Mouse (Mus musculus) liver, adult 2 months (tissue): ENCODE measurements around the gene B4galnt1.

Experiments
- CTCF ChIP-seq: fragments of 200-500 bp; IDR thresholded peaks from 2 replicates; pipeline ENCODE4 v1.5.1; 2011; ENCODE audit warnings: low read depth, low read length, control low read depth
- POLR2A ChIP-seq: fragments of 200-500 bp; IDR thresholded peaks from 2 replicates; pipeline ENCODE4 v1.6.1; 2011; ENCODE audit warnings: low read length, control low read depth; ENCODE audit not compliant: insufficient read depth; ENCODE audit errors: extremely low read depth

- TF ChIP-seq POLR2A (no peak), CTCF (no peak)
These were observed 20.5 kb downstream of the B4galnt1 start for GRCm38 (mm10) chr10:127185506-127185905.
